Mouse (Mus musculus): ENCODE data around the gene Slc34a1. TPM values are rescaled to one million over a fixed set of nuclear protein-coding genes. Genes with fewer than 3 reads are reported as not detected.
A peak's percentile ranks its signal among the peaks of the same experiment; 100 is the strongest.

Gene Slc34a1
- total RNA-seq (2021), result not detected

- no peak for DNase-seq
Measured at GRCm38 (mm10) chr13:55398088-55398487, at the start of gene Slc34a1. Gene Slc34a1, plus strand, starts transcription at chr13:55398187.

- no peak for DNase-seq
Measured at GRCm38 (mm10) chr13:55361145-55361544, 36.8 kb upstream of the Slc34a1 start.

GRCm38 (mm10) chr13:55361974-55362452, 36.0 kb upstream of the Slc34a1 start:
- no peak for DNase-seq

GRCm38 (mm10) chr13:55362453-55363060, 35.4 kb upstream of the Slc34a1 start, which contains the start of gene Lman2:
Gene Lman2, minus strand, starts transcription at chr13:55362783.
- peak; percentile 96 for DNase-seq

GRCm38 (mm10) chr13:55368401-55368800, 29.6 kb upstream of the Slc34a1 start:
- no peak for DNase-seq

GRCm38 (mm10) chr13:55369531-55370114, 28.4 kb upstream of the Slc34a1 start, which contains the start of gene Rgs14:
Gene Rgs14, plus strand, starts transcription at chr13:55369732.
- no peak for DNase-seq

- no peak for DNase-seq
Measured at GRCm38 (mm10) chr13:55370234-55370633, 27.8 kb upstream of the Slc34a1 start.

GRCm38 (mm10) chr13:55371007-55371681, 26.8 kb upstream of the Slc34a1 start:
- DNase-seq, result no peak

- DNase-seq, result no peak
Measured at GRCm38 (mm10) chr13:55371740-55372139, 26.2 kb upstream of the Slc34a1 start.

- no peak for DNase-seq
Measured at GRCm38 (mm10) chr13:55374206-55374924, 23.6 kb upstream of the Slc34a1 start.

- DNase-seq, result no peak
Measured at GRCm38 (mm10) chr13:55375877-55376276, 22.1 kb upstream of the Slc34a1 start.

- DNase-seq, result no peak
Measured at GRCm38 (mm10) chr13:55378907-55379580, 18.9 kb upstream of the Slc34a1 start.

GRCm38 (mm10) chr13:55381790-55382189, 16.2 kb upstream of the Slc34a1 start:
- no peak for DNase-seq

- DNase-seq, result no peak
Measured at GRCm38 (mm10) chr13:55390644-55391043, 7.3 kb upstream of the Slc34a1 start.

- DNase-seq, result no peak
Measured at GRCm38 (mm10) chr13:55391626-55392029, 6.4 kb upstream of the Slc34a1 start.

GRCm38 (mm10) chr13:55392933-55393332, 5.1 kb upstream of the Slc34a1 start:
- no peak for DNase-seq

- DNase-seq, result no peak
Measured at GRCm38 (mm10) chr13:55399300-55400038, 1.5 kb downstream of the Slc34a1 start.

GRCm38 (mm10) chr13:55400039-55400346, 2.0 kb downstream of the Slc34a1 start:
- no peak for DNase-seq

- no peak for DNase-seq
Measured at GRCm38 (mm10) chr13:55403266-55403665, 5.3 kb downstream of the Slc34a1 start.

GRCm38 (mm10) chr13:55403935-55404852, 6.2 kb downstream of the Slc34a1 start:
- DNase-seq, result no peak
